Mouse (Mus musculus) heart, adult 8-10 months (tissue): ENCODE measurements at regions not wholly inside any gene's neighbourhood (a gene's known extent, or its start where the extent isn't known, plus 50 kb on each side); places are given as distances from the start of the nearest gene placed in this dataset.

Source experiments
- DNase-seq: peaks from one replicate; pipeline ENCODE4 v3.0.0; 2022; ENCODE audit warnings: low spot score

DNA sequence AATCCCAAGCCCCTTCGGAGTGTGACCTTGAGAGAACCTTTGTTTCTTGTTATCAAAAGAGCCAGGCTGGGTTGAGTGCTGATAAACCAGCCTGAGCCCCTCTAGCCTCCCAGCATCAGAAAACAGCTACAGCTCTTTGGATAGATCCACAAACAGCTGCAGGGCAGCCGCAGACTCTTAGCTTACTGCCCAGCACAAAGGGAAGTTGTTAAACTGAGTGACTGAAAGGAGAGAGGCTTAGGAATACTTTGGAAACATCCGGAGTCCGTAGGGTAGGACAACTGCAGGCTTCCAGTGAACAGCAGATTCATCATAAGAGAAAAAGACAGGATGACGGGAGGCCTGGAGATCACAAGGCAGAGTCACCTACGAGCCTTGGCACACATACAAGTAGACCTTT is 166.9 kb upstream of the Tyw5 start:
- no peak for DNase-seq

DNA sequence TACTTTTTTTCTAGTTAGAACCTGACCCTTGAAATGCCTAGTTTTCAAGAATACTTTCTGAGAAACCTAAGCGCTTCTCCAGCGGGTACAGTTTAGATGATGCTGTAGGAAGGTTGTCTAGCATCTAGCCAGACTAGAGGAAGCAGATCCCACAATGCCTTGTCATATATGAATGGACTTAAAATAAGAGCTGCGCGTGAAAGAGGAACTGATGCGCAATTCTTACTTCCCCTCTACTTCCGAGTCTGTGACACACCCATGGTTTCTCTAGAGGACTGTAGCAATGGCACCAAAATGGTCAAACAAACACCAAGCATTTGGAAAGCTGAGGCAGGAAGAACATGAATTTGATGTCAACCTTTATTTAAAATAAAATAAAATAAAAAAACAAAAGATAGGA is 167.6 kb upstream of the Tyw5 start:
- no peak for DNase-seq

DNA sequence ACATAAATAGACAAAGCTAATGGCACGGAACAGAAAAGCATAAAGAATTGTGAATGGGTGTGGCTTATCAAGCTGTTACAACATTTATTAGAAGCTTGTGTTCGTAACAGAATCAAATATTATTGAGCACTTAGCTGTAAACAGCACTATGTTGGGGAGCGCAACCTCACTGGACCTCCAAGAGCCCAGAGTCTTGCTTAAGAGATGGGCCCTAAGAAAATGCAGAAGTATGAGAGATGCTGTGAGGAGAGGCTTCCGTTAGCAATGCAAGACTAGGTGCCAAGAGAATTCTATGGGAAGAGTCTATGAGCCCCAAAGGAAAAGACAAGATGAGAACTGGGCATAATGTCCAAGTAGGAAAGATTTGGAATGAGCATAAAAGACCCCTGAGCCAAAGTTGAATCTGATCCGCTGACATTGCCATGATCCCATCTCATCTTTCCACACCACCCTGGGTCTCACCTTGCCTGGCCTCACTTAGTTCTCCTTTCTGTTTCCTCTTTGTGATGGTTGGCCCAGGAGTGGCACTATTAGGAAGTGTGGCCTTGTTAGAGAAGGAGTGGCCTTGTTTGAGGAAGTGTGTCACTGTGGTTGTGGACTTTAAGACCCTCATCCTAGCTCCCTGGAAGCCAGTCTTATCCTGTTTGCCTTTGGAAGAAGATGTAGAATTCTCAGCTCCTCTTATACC is 169.3 kb upstream of the Tyw5 start:
- no peak for DNase-seq

DNA sequence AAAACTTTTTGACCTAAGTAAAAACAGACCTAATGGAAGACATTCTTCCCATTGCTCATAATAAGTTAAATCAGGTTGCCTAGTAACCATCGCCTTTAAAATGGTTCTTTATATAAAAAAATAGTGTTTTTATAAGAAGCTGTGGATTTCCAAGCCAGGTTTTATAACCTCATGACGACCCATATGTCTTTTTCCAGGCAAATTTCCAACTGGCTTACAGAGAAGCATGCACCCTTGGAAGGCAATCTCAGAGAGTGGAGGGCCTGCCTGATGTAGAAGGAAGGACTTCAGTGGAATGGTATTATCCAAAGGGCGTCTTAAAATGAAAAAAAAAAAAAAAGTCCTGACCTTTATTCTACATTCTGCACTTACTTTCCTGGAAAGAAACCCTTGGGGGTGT is 172.2 kb upstream of the Tyw5 start:
- DNase-seq, result no peak

DNA sequence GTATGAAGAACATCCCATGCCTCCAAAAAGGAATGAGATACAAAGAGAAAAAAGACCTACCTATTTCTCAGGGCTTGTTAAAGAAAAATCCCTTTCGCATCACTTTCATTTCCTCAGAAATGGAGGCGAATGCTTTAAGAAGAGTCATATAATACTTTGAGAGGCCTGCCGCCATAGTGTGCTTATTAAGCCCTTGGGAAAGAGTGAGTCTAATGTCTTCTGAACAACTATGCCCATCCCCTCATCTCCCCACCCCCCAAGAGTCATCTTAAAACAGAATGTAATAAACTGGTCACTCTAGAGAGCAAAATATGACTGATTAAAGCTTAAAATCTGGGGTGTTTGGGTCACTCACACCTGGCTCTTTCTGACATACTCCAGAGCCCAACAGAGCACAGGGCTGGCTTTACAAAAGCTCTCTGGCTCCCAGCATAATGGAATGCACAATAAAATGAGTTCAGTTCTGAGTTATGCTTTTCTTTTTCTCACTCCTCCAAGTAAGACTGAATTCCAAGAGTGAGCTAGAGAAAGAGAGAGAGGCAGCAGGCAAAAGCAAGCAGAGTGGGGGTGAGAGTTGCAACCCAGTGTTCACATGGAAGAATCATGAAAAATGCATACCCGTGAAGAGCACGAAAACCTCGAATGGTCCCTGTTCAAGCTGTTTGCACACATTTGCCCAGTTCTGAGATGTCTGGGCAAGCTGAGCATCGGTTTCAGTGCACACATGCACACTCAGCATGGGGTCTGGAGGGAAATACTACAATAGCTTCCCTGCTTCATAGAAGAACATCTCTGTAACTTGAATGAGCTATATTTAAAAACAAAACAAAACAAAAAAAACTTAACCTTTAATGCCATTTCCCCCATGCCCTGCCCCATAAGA is 180.0 kb upstream of the Spats2l start:
- no peak for DNase-seq

DNA sequence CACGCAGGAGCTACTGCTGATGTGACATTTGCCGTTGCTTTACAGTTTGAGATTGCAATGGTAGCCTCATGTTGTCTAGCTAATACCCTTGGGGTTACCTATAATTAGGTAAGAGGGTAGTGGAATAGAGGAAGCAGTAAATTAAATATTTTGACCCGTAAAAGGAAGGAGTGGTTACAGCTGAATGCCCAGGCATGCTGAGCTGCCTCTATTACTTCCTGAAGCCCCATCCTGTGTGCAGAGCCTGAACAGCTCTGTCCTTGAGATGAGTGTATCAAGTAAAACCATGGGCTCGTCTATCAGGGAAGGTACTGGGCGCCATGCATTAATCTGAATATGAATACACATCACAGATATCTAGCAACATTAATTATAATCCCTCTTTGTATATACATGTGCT is 179.1 kb upstream of the Spats2l start:
- no peak for DNase-seq

DNA sequence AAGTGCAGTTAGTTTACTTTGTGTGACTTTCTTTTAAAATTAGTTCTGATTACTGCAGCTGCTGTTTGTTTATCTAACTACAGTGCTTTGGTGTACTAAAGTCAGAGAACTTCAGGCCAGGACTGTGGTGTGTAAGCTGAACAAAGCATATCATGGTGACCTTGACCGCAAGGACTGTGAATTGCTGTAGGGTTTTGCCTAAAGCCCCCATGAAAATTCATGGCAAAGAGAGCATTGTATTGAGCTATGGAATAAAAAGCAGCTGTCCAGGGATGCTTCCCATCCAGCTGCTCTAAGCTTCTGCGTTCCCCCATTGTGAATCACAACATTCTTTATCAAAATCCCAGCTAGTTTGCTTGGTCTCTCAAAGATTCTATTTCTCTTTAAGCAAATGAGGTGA is 173.0 kb upstream of the Spats2l start:
- DNase-seq, result no peak

DNA sequence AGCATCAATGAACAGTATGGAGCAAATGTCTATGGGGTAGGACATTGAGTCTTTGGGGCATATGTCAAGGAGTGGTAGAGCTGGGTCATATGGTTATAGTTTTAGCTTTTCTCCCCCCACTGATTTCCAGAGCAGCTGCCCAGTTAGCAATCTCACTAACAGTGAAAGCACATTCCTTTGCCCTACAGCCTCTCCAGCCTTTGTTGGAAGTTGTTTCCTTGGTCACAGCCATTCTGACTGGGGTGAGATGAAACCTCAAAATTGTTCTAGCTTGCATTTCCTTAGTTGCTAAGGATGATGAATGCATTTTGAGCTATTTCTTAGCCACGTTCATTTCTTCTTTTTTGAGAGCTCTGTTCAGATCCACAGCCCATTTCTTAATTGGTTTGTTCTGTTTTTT is 168.4 kb upstream of the Spats2l start:
- no peak for DNase-seq

DNA sequence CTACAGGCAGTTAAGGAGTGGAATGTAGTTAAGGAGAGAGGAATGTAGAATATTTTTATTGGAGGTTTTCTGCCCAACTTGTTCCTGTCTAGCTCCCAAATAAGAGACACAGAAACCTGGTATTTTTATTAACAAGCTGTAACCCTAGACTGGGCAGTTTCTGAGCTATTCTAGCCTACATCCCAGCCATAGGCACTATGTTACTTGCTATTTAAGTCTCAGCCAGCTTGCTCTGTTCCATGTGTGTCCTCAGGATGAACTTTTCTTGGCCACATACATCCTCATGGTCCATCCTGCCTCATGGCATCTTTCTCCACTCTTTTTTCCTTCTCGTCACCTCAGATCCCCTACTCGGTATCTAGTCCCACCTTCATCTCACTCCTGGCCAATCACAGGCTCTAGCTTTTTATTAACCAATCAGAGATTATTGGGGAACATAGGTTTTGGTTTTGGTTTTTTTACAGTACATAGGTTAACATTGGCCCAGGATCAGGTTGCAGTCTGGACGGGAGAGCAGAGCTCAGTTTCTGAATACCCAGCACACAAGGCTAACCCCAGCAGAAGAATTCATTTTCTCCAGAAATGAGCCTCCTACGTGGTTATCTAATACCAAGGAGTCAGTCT is 167.8 kb upstream of the Spats2l start:
- DNase-seq, result no peak

DNA sequence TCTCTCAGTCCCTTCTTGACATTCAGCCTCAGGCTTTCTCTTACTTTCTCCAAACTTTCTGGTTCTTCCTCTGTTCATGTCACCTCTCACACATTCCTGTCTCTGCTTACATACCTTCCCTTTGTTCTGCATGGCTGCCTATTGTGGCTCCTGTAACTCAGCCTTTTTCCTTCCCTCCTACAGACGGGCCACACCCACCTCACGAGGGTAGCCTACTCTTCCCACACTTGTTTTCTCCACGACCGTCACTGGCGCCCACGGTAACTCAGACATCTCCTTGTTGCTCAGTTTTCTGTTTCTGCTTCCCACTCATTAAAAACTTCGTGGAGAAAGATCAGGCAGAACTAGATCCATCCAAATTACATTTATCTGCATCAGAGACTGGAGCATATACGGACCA is 166.9 kb upstream of the Spats2l start:
- no peak for DNase-seq

DNA sequence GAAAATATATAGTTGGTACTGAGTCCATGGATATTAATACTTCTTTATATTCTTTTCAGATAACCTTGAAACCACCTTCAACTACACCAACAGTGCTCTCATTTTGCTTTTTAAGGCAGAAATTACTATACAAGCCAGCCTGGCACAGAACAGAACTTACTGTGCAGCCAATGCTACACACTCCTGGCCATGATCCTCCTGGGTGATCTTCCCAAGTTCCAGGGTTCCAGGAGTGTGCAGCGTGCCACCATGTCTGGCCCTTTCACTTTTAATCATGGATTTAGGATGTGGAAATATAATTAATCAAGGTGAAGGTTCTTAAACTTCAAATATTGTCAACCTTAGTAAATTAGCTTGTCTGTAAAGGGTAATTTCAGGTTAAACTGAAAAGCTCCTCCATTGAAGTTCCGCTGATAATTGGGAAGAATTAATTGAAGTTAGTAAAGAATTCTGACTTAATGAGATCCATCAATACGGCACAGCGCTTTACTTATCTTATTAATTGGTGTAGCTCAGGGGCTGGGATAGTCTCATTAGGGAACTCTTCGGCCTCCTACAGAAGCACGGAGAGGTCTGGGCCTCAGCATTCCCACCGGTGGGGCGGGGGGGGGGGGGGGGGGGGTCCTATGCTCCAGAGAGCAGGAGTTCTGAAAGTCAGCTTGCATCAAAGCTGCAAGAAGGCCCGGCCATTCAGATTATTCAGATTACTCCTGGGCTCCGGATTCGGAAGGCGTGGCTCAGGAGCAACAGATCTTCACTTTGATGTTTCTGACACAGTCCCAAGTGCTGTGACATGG is 166.1 kb upstream of the Spats2l start:
- no peak for DNase-seq

DNA sequence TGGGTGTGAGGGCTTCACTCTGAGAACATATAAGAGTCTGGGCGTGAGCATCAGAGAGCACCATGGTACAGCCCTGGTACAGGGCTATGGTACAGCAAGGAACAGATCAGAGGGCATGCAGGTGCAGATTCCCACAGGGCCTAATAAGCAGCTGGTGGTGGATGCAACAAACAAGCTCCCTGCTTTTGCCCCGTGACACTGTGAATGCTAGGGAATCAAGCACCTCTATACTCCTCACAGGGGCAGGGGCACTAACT is 165.6 kb upstream of the Spats2l start:
- no peak for DNase-seq

DNA sequence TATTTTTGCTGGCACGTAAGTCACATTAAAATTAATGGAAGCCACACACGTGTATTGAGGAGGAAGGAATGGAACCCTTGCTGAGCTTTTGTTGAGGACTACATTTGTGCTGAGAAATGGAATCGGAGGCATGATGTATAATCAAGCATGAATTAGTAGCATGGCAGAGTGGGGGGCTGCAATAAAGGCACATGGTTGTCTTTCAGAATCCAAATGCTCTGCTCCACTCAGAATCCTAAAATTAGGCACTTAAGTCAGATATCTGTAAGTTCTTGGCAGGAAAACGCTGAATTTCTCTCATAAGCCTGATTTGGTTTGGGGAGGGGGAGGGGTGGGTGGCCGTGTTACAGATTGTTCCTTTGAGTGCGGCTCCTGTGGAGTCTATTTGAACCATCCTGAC is 164.7 kb upstream of the Spats2l start:
- DNase-seq, result no peak

DNA sequence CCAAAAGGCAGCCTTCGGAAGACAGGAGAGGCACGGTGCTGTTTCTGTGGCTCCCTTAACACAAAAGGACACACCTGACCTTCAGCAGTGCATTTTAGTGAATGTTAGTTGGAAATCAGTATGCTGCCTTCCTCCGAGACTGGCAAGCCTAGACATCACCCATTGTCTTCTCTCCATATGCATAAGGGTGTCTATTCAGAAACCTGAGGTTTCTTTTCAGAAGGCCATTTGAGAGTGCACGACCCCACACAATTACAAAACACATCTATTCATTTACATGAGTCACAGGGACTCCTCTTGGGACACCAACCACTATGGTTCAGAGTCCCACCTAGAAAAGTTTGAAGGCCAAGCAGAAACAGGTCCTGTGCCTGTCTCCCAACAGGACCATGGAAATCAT is 161.8 kb upstream of the Spats2l start:
- no peak for DNase-seq

DNA sequence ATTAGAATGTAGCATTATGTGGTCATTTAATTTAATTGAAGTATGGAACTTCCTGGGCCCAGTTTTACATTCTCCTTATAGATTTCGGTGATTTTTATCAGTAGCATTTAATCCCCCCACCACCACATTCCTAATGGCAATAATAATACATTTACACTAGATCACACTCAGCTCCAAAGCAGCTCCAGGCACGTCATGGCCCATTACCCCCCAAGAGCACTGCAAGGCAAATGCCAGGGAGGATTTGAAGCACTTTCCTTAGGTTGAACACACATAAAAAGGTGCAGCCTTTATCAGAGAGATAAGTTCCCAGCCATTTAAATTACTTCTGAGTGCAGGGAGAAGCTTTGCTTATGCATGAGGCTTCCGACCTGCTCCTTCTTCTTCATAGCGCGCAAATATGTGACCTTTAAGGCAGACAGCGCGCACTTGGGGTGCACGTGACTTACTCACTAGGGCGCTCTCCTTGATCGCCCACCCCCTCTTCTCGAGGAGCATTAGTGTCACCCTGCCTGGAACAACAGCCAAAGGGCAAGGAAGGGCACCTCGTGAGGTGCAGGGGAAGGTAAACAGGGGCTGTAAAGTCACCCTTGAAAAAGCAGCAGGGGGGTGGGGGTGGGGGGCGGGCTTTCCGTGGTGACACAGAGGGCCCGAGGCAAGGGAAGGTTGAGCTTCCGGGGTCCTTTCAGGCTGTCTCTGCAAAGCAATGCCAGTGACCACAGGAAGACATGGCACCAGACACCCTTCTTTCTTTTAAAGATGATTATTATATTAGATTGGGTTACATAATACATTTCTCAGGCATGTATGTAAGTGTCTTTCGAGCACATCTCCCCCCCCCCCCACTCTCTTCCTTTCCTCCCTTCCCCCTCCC is 160.8 kb upstream of the Spats2l start:
- no peak for DNase-seq

DNA sequence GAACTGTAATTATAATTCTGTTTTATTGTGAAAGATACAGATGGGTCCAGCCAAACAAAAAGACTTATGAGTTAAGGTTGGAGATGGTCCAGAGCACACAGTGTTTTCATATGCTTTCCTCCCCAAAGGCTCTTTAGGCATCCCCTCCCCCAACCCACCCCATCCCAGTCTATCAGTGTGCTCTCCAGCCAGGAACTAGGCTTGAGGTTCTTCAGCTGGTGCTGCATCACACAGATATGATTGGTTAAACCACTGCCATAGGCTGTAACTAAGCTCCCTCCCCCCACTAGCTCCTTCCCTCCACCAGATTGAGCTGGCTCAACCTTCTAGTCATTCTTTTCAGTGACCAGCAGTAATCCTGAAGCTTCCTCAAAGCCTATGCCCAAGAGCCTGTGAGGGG is 158.8 kb upstream of the Spats2l start:
- DNase-seq, result no peak

DNA sequence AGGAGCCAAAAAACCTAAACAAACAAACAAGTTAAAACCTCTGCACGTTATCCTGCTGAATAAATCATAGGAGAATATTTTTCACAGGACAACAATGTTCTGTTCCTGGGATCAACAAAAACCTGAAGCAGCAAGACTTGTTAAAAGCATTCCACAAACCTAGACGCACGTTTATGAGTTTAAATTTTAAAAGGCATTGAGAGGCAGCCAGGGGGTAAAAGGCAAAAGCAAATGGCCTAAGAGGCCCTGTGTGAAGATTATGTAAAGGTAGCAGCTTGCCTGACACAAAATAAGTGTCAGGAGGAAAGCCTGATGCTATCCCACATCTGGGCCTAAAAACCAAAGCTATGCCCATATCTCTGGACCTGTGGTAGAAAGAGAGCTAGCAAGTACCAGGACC is 156.6 kb upstream of the Spats2l start:
- DNase-seq, result no peak

DNA sequence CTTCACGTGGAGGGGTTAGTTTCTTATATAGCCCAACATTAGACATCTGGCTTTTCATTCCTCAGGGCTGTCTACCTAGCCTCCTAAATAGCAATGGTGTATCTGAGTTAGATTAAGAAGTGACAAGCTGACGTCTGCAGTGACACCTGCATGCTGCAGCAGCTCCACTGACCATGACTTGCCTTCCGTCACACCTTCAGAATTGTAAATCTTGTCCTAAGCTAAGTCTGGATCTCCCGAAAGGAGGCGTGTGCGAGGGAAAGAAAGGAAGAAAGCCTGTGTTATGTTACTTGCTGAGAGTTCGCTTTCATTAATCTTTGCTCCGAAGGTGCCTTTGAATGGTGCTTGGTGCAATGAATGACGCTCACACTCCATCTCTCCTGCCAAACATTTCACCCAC is 151.4 kb upstream of the Spats2l start:
- DNase-seq, result no peak

DNA sequence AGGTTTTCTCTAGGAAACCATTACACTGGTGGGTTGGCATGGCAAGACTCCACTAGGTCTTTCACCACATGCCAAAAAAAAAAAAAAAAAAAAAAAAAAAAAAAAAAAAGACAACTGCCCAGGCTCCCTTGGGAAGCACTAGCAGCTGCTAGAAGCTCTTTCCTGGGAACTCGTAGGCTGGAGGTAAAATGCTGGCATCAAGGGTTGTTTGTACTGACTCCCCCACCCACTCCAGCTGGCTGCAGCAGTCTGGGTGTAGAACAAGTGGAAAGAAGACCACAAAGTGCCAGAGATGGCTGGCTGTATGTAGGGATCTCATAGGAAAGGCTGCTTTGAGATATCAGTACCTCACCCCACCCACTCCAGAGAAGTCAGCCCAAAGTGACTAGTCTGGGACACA is 140.0 kb upstream of the Spats2l start:
- no peak for DNase-seq

DNA sequence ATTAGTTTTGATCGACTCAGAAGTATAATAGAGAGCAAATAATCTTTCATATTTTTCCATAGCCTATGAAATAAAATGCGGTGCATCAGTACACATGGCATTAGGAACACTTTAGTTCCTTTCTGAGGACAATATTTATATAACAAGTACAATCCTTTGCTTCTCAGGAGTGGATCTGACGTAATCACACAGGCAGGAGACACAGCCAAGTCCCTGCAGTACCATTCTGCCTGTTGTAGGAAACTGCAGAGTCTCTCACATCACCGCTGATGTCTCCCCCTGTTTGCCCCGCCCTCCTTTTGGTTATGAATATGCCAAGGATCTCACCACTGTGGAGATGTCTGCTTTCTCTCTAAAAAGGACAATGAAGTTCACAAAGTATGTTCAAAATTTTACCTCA is 131.8 kb upstream of the Spats2l start:
- no peak for DNase-seq

DNA sequence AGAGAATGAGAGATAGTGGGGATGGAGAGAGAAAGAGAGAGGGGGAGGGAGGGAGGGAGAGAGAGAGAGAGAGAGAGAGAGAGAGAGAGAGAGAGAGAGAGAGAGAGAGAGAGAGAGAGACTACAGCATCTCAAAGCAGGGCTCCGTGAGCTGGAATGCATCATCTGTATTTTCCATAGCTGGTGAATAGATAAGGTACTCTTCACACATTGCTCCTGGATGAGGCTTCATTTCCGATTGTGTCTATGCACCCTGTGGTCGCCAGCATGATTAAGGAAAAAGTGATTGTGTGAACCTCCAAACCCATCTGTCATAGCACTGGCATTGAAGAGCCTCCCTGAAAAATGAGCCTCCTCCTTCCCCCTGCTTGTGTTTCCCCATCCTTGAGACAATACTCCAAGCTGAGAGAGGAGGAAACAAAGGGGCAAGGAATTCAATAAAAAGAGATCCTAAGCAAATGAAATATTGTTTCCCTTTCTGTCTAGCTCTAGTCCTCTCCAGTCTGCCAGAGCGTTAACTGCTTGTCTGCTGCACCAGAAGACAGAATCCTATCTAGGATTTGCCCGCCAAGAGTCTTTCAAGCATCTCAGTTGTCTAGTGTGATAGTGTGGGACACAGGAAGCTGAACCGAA is 130.4 kb upstream of the Spats2l start:
- DNase-seq, result no peak
